Comparison of ENCODE assay signal across 10 mouse cellular contexts in the genomic region with DNA sequence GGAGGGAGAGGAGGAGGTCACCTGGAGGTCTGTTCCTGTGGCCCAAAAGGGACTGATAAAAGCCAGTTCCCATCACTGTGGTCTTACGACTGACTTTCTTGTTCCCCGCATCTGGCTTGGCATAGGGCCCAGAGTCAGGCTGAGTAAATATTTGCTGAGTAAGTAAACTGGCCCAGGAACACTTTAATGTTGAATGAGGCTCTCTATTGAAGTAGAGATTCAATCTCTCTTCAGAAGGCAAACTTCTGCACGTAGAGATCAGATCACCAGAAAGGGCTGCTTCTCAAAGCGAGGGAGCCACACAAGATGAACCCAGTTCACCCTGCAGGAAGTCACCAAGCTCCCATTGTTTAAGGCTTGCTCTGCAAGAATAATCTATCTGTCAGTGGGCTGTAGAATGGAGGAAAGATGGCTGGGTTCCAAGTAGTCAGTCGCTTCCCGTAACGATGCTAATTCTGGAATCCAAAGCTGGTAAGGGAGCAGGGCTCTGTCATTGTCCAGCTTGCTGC.
DNase-seq lines count a peak whose midpoint lies in the region; ATAC-seq and TF ChIP-seq lines count a peak whose summit lies in the region.
"Had no signal": no experiment of that assay in that cellular context is flagged by ENCODE, and none has a peak within 500 bp of the region (broad histone marks: within the 10 kb centered on the region; RNA-seq: fewer than 3 reads in every experiment).

No protein-coding gene starts in this region.

- TF ChIP-seq POLR2A in limb, embryonic 14.5 days (IDR thresholded peaks at IDR 0.05; ENCODE audit: borderline replicate concordance, extremely low read depth, insufficient read depth, insufficient read length), result no peak

- no peak overlapping the region for H3K4me3 ChIP-seq in heart, embryonic 11.5 days (ENCODE audit: low read depth, low read length)
- no peak overlapping the region for H3K4me3 ChIP-seq in limb, embryonic 14.5 days (replicated peaks; ENCODE audit: low read length)
- no peak overlapping the region for H3K4me3 ChIP-seq in neural tube, embryonic 15.5 days (replicated peaks)
- H3K4me3 ChIP-seq in layer of hippocampus, adult 2 months, result no peak overlapping the region
- H3K4me3 ChIP-seq: erythroblast, embryonic 14.5 days; myocyte had no signal

- no peak overlapping the region for H3K9ac ChIP-seq in heart, embryonic 11.5 days (ENCODE audit: low read depth, low read length)
- no peak overlapping the region for H3K9ac ChIP-seq in limb, embryonic 14.5 days (ENCODE audit: low read depth, low read length, severe bottlenecking)
- no peak overlapping the region for H3K9ac ChIP-seq in neural tube, embryonic 15.5 days (replicated peaks)

- H3K27ac ChIP-seq in heart, embryonic 11.5 days (ENCODE audit: low read depth, low read length), result no peak overlapping the region
- H3K27ac ChIP-seq in limb, embryonic 14.5 days (replicated peaks; ENCODE audit: low read depth, low read length), result no peak overlapping the region
- H3K27ac ChIP-seq in neural tube, embryonic 15.5 days (replicated peaks), result peak overlapping the region; percentile 64
- H3K27ac ChIP-seq in layer of hippocampus, adult 2 months, result no peak overlapping the region

- no peaks in the 10 kb centered on the region for H3K36me3 ChIP-seq in heart, embryonic 11.5 days (ENCODE audit: control insufficient read depth, insufficient read depth, low read length)
- H3K36me3 ChIP-seq in limb, embryonic 14.5 days (ENCODE audit: control insufficient read depth, insufficient read depth, low read length), result no peaks in the 10 kb centered on the region
- no peaks in the 10 kb centered on the region for H3K36me3 ChIP-seq in neural tube, embryonic 15.5 days

- H3K9me3 ChIP-seq in heart, embryonic 11.5 days (replicated peaks; ENCODE audit: control insufficient read depth, low read length), result no peaks in the 10 kb centered on the region
- H3K9me3 ChIP-seq in limb, embryonic 14.5 days (ENCODE audit: control insufficient read depth, low read length), result no peaks in the 10 kb centered on the region
- H3K9me3 ChIP-seq in neural tube, embryonic 15.5 days (replicated peaks), result no peaks in the 10 kb centered on the region

- no peak for DNase-seq in heart, postnatal 25 days (ENCODE audit: low spot score)
- peak; percentile 56 to 58 for DNase-seq in right cerebral cortex, postnatal 10 days (ENCODE audit: low spot score in 2 of 2)
- no peak for DNase-seq in right cerebral cortex, postnatal 25 days
- peak; percentile 57 for DNase-seq in limb, embryonic 14.5 days (ENCODE audit: low spot score)
- DNase-seq in layer of hippocampus, adult 2 months (ENCODE audit: low spot score in 2 of 2), result no peak

- H3K4me2 ChIP-seq in heart, embryonic 11.5 days, result no peak overlapping the region
- H3K4me2 ChIP-seq in limb, embryonic 14.5 days (replicated peaks; ENCODE audit: low read depth, low read length, severe bottlenecking), result no peak overlapping the region
- no peak overlapping the region for H3K4me2 ChIP-seq in neural tube, embryonic 15.5 days

- WGBS in heart, embryonic 11.5 days (ENCODE audit: insufficient replicate concordance), result 38% methylated on average over 7 of the region's 7 CpGs
- WGBS in limb, embryonic 14.5 days, result 34% methylated on average over 7 of the region's 7 CpGs
- 10% methylated on average over 7 of the region's 7 CpGs for WGBS in neural tube, embryonic 15.5 days

- TF ChIP-seq CTCF in layer of hippocampus, adult 2 months (conservative IDR thresholded peaks at IDR 0.05), result no peak

- intact Hi-C loops in heart, postnatal 25 days (cut with DNase I), result no loop called here

- peak; percentile 46; the same call in 1 of the 2 replicates for ATAC-seq in heart, embryonic 11.5 days (replicated peaks; ENCODE audit: insufficient number of reproducible peaks, low FRiP score, low TSS enrichment)
- peak; percentile 37; the same call in 1 of the 2 replicates for ATAC-seq in limb, embryonic 14.5 days (ENCODE audit: low FRiP score, low read depth)
- ATAC-seq in neural tube, embryonic 15.5 days (ENCODE audit: low FRiP score), result no peak
- ATAC-seq in granulocyte monocyte progenitor cell, adult 5-6 weeks (replicated peaks; ENCODE audit: poor library complexity, severe bottlenecking), result no peak

- H3K4me1 ChIP-seq in heart, embryonic 11.5 days (ENCODE audit: control insufficient read depth, insufficient read depth, low read length), result peaks cover 3% of the 10 kb centered on the region; the same call in 1 of the 2 replicates
- peaks cover 13% of the 10 kb centered on the region for H3K4me1 ChIP-seq in limb, embryonic 14.5 days (ENCODE audit: control insufficient read depth, insufficient read depth, low read length)
- H3K4me1 ChIP-seq in neural tube, embryonic 15.5 days, result peaks cover 44% of the 10 kb centered on the region

- H3K27me3 ChIP-seq in heart, embryonic 11.5 days (ENCODE audit: control insufficient read depth, insufficient read depth, low read length), result no peaks in the 10 kb centered on the region
- no peaks in the 10 kb centered on the region for H3K27me3 ChIP-seq in limb, embryonic 14.5 days (ENCODE audit: control insufficient read depth, insufficient read depth, low read length)
- H3K27me3 ChIP-seq in neural tube, embryonic 15.5 days (replicated peaks), result peaks cover 21% of the 10 kb centered on the region

Comparison
In these comparisons a context has a peak if more than half of its experiments do, and no peak if none do; other contexts are left out.
1. DNase-seq: peak in right cerebral cortex, postnatal 10 days (2 of 2) and limb, embryonic 14.5 days (single experiment); none in heart, postnatal 25 days (single experiment), right cerebral cortex, postnatal 25 days (single experiment) and layer of hippocampus, adult 2 months (0 of 2).
2. ATAC-seq: peak in heart, embryonic 11.5 days (single experiment) and limb, embryonic 14.5 days (single experiment); none in neural tube, embryonic 15.5 days (single experiment) and granulocyte monocyte progenitor cell, adult 5-6 weeks (single experiment).